Mouse (Mus musculus): ENCODE data around the gene Tox3.

GRCm38 (mm10) chr8:90224172-90224571, 124.0 kb downstream of the Tox3 start:
- TF ChIP-seq CTCF (IDR thresholded peaks at IDR 0.05; ENCODE audit: control insufficient read depth, insufficient read depth, insufficient read length) (no peak), USF1 (IDR thresholded peaks at IDR 0.05; ENCODE audit: low read depth) (no peak), MAX (IDR thresholded peaks at IDR 0.05) (no peak)
